Mouse (Mus musculus) forebrain, embryonic 10.5 days (tissue): ENCODE data around the gene Cntfr. TPM values are rescaled to one million over a fixed set of nuclear protein-coding genes. Genes with fewer than 3 reads are reported as not detected.
"Not testable (repeated sequence)": the region's sequence is repeated elsewhere in the genome, so short reads cannot be mapped to it uniquely, and the experiment has no call there.

ENCODE experiments used
- DNase-seq: peaks from one replicate; pipeline ENCODE4 v3.0.0-alpha.2; 2017; ENCODE audit warnings: low spot score; ENCODE audit errors: extremely low spot score
- H3K27ac ChIP-seq: fragments of 300-500 bp; sonication (generic); 2 replicates; pipeline ENCODE4 v1.5.1; 2016; ENCODE audit warnings: mild to moderate bottlenecking
- H3K27me3 ChIP-seq: fragments of 300-500 bp; sonication (generic); 2 replicates; pipeline ENCODE4 v1.6.1; 2016; ENCODE audit warnings: mild to moderate bottlenecking; ENCODE audit not compliant: poor library complexity, severe bottlenecking
- H3K36me3 ChIP-seq: fragments of 300-500 bp; sonication (generic); replicated peaks from 2 replicates; pipeline ENCODE4 v1.6.1; 2016; ENCODE audit warnings: mild to moderate bottlenecking, moderate library complexity
- H3K4me1 ChIP-seq: fragments of 300-500 bp; sonication (generic); 2 replicates; pipeline ENCODE4 v1.6.1; 2016
- H3K4me3 ChIP-seq: fragments of 300-500 bp; sonication (generic); 2 replicates; pipeline ENCODE4 v1.5.1; 2016; ENCODE audit warnings: mild to moderate bottlenecking, moderate library complexity
- H3K9me3 ChIP-seq: fragments of 300-500 bp; sonication (generic); 2 replicates; pipeline ENCODE4 v1.6.1; 2016; ENCODE audit warnings: mild to moderate bottlenecking, moderate library complexity
- WGBS: fragments of 180-500 bp; shearing (Covaris S2); methylation state at CpG from one replicate; pipeline ENCODE4 v1.1.7; 2016; 5-methylcytosine and 5-hydroxymethylcytosine counted together
- polyA plus RNA-seq: library from polyadenylated mRNA; unstranded; fragments of >200 nt; fragmentation: Nextera tagmentation; extraction: Ambion mirVana; gene quantifications from 2 replicates; pipeline ENCODE4 v1.2.1, GENCODE M21; 2016

Gene Cntfr
- polyA plus RNA-seq, 1 experiment from 2014 or later = 21.9 TPM

DNA sequence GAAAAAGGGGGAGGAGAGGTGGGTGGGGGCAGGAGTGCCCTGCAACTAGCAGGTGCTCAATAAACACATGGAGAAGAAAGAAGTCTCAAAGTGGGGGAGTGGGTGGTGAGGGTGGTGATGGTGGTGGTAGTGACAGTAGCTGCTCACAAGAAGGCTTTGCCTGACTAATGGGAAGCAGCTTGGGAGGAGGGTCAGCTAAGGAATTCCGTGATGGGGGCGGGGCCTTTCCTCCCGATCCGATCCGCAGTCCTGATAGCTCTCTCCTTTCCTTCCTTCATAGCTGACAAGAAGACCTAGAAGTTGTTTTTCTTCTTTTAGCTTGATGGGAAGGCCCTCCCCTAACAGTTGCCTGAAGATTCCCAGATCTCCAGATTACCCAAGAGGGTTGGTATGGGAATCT, 7.8 kb upstream of the Cntfr start:
- DNase-seq = no peak
- Histone ChIP-seq H3K9me3 (no peaks in the 10 kb centered on the region), H3K4me3 (no peak overlapping the region), H3K36me3 (no peaks in the 10 kb centered on the region), H3K27me3 (peaks cover 45% of the 10 kb centered on the region), H3K4me1 (peaks cover 49% of the 10 kb centered on the region), H3K27ac (no peak overlapping the region)
- WGBS = 5% methylated on average over 5 of the region's 5 CpGs

GRCm38 (mm10) chr4:41702226-41702625, 5.3 kb upstream of the Cntfr start:
- H3K9me3 ChIP-seq, H3K27ac ChIP-seq, DNase-seq, H3K36me3 ChIP-seq, H3K4me3 ChIP-seq: not testable (repeated sequence)
- WGBS = 71% methylated on average over 2 of the region's 2 CpGs
- Histone ChIP-seq H3K4me1 (peaks cover 36% of the 10 kb centered on the region), H3K27me3 (peaks cover 45% of the 10 kb centered on the region)

- H3K4me3 ChIP-seq, DNase-seq, H3K9me3 ChIP-seq, H3K36me3 ChIP-seq, H3K27ac ChIP-seq: not testable (repeated sequence)
- peaks cover 31% of the 10 kb centered on the region for H3K27me3 ChIP-seq
- 89% methylated on average over 5 of the region's 8 CpGs for WGBS
- H3K4me1 ChIP-seq = peaks cover 21% of the 10 kb centered on the region
These were observed 3.3 kb upstream of the Cntfr start for GRCm38 (mm10) chr4:41700224-41700623.

- Histone ChIP-seq H3K27me3 (peaks cover 27% of the 10 kb centered on the region), H3K4me1 (peaks cover 17% of the 10 kb centered on the region)
- not testable (repeated sequence) for H3K36me3 ChIP-seq, H3K9me3 ChIP-seq, DNase-seq, H3K27ac ChIP-seq, H3K4me3 ChIP-seq
- 81% methylated on average over 10 of the region's 10 CpGs for whole genome bisulfite sequencing
These were observed 2.9 kb upstream of the Cntfr start, which contains the start of gene Il11ra1 for GRCm38 (mm10) chr4:41699783-41700182. Gene Il11ra1 (plus strand): TSS chr4:41699989.

DNA sequence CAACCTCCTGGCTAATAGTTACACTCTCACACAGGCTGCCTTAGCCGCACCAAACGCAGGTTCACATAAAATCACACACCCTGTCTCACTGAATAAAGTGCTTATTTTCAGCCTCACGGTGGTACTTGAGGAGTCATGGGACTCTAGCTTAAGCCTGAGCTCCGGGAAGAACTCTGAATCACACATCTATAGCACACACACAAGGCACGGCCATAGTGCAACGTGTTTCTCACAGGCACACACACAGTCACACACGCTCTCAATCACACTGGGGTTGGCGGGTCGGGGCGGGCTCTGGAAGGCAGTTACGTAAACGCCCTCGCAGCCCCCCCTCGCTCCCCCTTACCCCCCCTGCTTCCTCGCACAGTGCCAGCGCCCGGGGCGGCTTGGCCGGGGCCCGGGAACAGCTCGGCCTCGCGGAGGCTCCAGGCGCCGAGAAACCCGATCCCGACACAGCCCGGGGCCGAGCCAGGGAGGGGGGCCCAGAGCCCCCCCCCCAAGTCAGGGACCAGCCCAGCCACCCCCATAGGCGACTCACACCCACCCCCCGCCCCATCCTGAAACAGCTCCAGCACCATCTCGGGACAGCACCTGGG, 1.6 kb upstream of the Cntfr start:
- not testable (repeated sequence) for H3K27ac ChIP-seq, H3K36me3 ChIP-seq, H3K4me1 ChIP-seq, DNase-seq, H3K9me3 ChIP-seq
- Histone ChIP-seq H3K27me3 (peaks cover 17% of the 10 kb centered on the region), H3K4me3 (peak overlapping the region; percentile 26; the same call in 1 of the 2 replicates)
- 6% methylated on average over 29 of the region's 32 CpGs for WGBS

DNA sequence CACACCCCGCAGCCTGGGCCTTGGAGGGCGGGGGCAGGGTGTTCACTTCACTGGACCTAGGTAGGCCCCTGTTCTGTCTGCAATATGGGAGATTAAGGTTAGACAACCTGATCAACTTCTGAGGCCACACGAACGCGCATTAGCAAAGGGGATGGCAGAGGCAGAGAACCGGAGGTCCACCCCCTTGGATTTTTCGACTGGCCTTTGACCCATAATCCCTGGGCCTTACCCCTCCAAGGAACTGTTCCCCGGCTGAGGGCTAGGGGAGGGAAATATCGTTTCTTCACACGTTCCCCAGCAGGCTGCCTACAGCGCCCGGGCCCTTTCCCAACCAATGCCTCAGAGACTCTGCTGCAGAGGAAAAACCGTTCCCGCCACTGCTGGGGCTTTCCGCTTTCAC, 437 bp downstream of the Cntfr start:
- H3K36me3 ChIP-seq, H3K9me3 ChIP-seq, H3K4me3 ChIP-seq, DNase-seq, H3K27ac ChIP-seq: not testable (repeated sequence)
- Histone ChIP-seq H3K4me1 (peaks cover 19% of the 10 kb centered on the region), H3K27me3 (peaks cover 16% of the 10 kb centered on the region)
- WGBS = 3% methylated on average over 13 of the region's 15 CpGs

- 2% methylated on average over 17 of the region's 38 CpGs for WGBS
- peak overlapping the region; percentile 41; the same call in 1 of the 2 replicates for H3K4me3 ChIP-seq
- peaks cover 16% of the 10 kb centered on the region for H3K27me3 ChIP-seq
- peak overlapping the region; percentile 77; the same call in 1 of the 2 replicates for H3K27ac ChIP-seq
- not testable (repeated sequence) for H3K9me3 ChIP-seq, H3K36me3 ChIP-seq, DNase-seq
- peaks cover 19% of the 10 kb centered on the region for H3K4me1 ChIP-seq
These were observed 1.1 kb downstream of the Cntfr start for GRCm38 (mm10) chr4:41695800-41696199.

DNA sequence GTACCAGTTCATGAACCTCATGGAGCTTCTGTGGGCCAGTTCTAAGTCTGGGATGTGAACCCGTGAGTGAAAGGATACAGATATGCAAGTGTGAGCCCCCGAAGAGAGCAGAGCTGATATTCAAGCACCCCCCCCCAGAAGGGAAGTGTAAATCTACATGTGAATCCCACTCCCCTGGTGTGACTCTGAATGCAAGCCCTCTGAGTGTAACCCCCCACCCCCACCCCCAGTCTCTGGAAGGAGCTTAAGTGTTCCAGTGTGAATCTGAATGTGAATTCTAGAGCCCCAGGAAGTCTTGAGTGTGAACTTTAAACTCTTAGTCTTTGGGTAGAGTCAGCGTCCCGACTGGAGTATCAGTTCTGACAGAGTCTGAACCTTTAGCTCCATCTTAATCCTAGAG, 3.4 kb downstream of the Cntfr start:
- H3K27ac ChIP-seq, H3K9me3 ChIP-seq, DNase-seq, H3K36me3 ChIP-seq: not testable (repeated sequence)
- peaks cover 29% of the 10 kb centered on the region for H3K4me1 ChIP-seq
- peak overlapping the region; percentile 42 for H3K4me3 ChIP-seq
- H3K27me3 ChIP-seq = peaks cover 16% of the 10 kb centered on the region
- 13% methylated on average over 4 of the region's 4 CpGs for WGBS

GRCm38 (mm10) chr4:41690014-41690413, 6.9 kb downstream of the Cntfr start:
- H3K36me3 ChIP-seq, H3K27me3 ChIP-seq, H3K4me3 ChIP-seq, H3K9me3 ChIP-seq, DNase-seq, H3K27ac ChIP-seq: not testable (repeated sequence)
- H3K4me1 ChIP-seq = peaks cover 51% of the 10 kb centered on the region
- no CpG with 5 or more reads among the region's 4 CpGs for WGBS

DNA sequence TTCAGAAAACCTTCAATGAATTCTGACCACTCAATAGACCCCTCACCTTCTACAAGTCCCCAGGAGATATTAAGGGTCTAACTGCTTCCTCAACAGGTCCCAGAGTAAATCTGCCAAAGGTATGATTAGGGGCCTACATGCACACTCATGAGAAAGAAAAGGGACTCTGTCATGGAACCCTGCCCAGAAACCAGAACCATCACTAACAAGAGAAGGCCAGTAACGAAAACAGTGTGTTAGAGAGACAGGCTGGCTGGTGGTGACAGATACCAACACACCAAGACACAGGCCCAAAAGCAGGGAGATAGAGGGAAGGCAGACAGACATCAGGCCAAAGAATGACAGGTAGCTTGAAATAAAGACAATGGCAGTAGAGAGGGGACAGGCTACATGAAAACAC, 8.3 kb downstream of the Cntfr start:
- not testable (repeated sequence) for DNase-seq, H3K27me3 ChIP-seq, H3K4me3 ChIP-seq, H3K9me3 ChIP-seq, H3K27ac ChIP-seq, H3K36me3 ChIP-seq
- H3K4me1 ChIP-seq = peaks cover 59% of the 10 kb centered on the region
- 68% methylated on average over 1 of the region's 1 CpGs for WGBS

- Histone ChIP-seq H3K4me1 (peaks cover 72% of the 10 kb centered on the region), H3K36me3 (peaks cover 12% of the 10 kb centered on the region), H3K27ac (peak overlapping the region; percentile 79)
- H3K27me3 ChIP-seq, H3K9me3 ChIP-seq, H3K4me3 ChIP-seq: not testable (repeated sequence)
- WGBS = 10% methylated on average over 10 of the region's 10 CpGs
- peak; percentile 76 for DNase-seq
These were observed 10.9 kb downstream of the Cntfr start for GRCm38 (mm10) chr4:41685882-41686492.

GRCm38 (mm10) chr4:41684931-41685453, 11.9 kb downstream of the Cntfr start:
- not testable (repeated sequence) for H3K27me3 ChIP-seq, DNase-seq, H3K9me3 ChIP-seq
- Histone ChIP-seq H3K36me3 (peaks cover 20% of the 10 kb centered on the region), H3K4me1 (peaks cover 80% of the 10 kb centered on the region), H3K4me3 (peak overlapping the region; percentile 27; the same call in 1 of the 2 replicates), H3K27ac (peak overlapping the region; percentile 85)
- under 1% methylated on average over 10 of the region's 14 CpGs for WGBS
